Mouse (Mus musculus) kidney, adult 2 months (tissue): ENCODE data around the gene Cdkn1b. TPM values are rescaled to one million over a fixed set of nuclear protein-coding genes. Genes with fewer than 3 reads are reported as not detected.

Experiments used
- DNase-seq: peaks from one replicate; pipeline ENCODE4 v3.0.0; 2021
- H3K27ac ChIP-seq: fragments of 200-500 bp; 2 replicates; pipeline ENCODE4 v1.5.1; 2012; ENCODE audit warnings: low read depth, low read length, control low read depth, inconsistent platforms; ENCODE audit not compliant: insufficient read depth
- H3K27me3 ChIP-seq: fragments of 200-500 bp; replicated peaks from 2 replicates; pipeline ENCODE4 v1.6.1; 2012; ENCODE audit warnings: mild to moderate bottlenecking, moderate library complexity, low read length, inconsistent platforms; ENCODE audit not compliant: control insufficient read depth, insufficient read depth
- H3K36me3 ChIP-seq: fragments of 200-500 bp; 2 replicates; pipeline ENCODE4 v1.6.1; 2012; ENCODE audit warnings: mild to moderate bottlenecking, moderate library complexity, low read length, inconsistent platforms; ENCODE audit not compliant: control insufficient read depth, insufficient read depth
- H3K4me1 ChIP-seq: fragments of 200-500 bp; 2 replicates; pipeline ENCODE4 v1.6.1; 2011; ENCODE audit warnings: low read length; ENCODE audit not compliant: control insufficient read depth, insufficient read depth
- H3K4me3 ChIP-seq: fragments of 200-500 bp; 2 replicates; pipeline ENCODE4 v1.5.1; 2011; ENCODE audit warnings: mild to moderate bottlenecking, low read depth, low read length, control low read depth; ENCODE audit not compliant: insufficient read depth
- CTCF ChIP-seq: fragments of 200-500 bp; conservative IDR thresholded peaks from 2 replicates; pipeline ENCODE4 v1.5.1; 2011; ENCODE audit warnings: low read depth, mild to moderate bottlenecking, control low read depth, low read length, moderate library complexity, mixed read lengths; ENCODE audit not compliant: insufficient read depth, insufficient read length
- POLR2A ChIP-seq: fragments of 200-500 bp; IDR thresholded peaks from one replicate; pipeline ENCODE4 v1.6.1; 2011; ENCODE audit warnings: low read depth, low read length, control low read depth
- WGBS: fragments of 180-500 bp; shearing (Covaris S2); methylation state at CpG from one replicate; pipeline ENCODE4 v1.1.7; 2018; 5-methylcytosine and 5-hydroxymethylcytosine counted together
- polyA plus RNA-seq: library from polyadenylated mRNA; depleted of rRNA; stranded (reverse); fragments of >200 nt; gene quantifications from 2 replicates; pipeline ENCODE4 v1.2.3, GENCODE M21; 2012

The Cdkn1b gene
- polyA plus RNA-seq, 1 experiment: 17.1 TPM

DNA sequence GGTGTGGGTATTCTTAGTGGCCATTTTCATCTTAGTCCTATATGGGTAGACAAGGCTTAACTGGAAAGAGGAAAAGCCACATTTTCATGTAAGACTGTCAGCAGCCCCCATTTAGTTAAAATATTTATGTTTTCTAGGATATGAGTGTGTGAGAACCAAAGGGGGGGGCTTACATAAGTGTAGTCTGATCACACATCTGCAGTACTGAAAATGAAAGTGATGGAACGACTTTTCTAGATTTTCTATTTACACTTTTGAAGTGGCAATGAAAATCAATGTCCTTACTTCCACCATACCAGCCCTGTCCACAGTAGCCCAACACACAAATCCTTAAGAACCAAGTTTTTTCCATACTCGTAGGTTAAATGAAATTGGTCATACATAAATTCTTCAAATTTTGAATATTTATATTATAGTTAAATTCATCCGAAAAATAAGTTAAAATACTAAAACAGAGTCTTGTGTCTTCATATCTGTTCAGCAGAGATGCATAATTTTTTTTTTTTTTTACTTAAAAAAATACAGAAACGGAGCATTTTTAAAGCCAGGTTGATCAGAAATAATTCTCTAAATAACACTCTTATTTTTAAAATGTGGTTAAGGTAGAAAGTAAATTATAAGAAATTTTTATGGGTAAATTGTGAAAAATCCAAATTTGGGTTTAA lies 5.6 kb downstream of the Cdkn1b start:
- Histone ChIP-seq H3K4me3 (no peak overlapping the region), H3K27ac (no peak overlapping the region), H3K36me3 (peaks cover 1% of the 10 kb centered on the region; the same call in 1 of the 2 replicates), H3K27me3 (no peaks in the 10 kb centered on the region), H3K4me1 (no peaks in the 10 kb centered on the region; the same call in 1 of the 2 replicates)
- no peak for TF ChIP-seq POLR2A
- no peak for TF ChIP-seq CTCF
- 67% methylated on average over 4 of the region's 4 CpGs for WGBS
- no peak for DNase-seq

DNA sequence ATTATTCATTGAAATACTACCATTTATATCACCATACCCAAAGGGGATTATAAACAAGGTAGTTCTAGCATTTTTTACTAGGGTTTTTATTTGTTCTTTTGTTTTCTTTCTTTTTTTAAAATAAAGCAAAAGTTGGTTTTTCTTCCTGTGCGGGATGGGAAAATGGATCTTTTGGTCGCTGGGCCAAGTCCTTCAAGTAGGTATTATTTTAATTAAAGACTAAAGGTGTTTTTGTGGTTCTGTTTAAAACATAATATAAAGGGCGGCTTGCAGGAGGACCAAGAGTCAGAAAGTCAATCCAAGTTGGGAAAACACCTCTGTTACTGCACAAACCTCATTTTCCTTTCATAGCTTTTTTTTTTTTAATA lies 6.1 kb downstream of the Cdkn1b start:
- Histone ChIP-seq H3K4me1 (no peaks in the 10 kb centered on the region; the same call in 1 of the 2 replicates), H3K27ac (peak overlapping the region; percentile 93), H3K4me3 (peak overlapping the region; percentile 82), H3K36me3 (peaks cover 1% of the 10 kb centered on the region; the same call in 1 of the 2 replicates), H3K27me3 (no peaks in the 10 kb centered on the region)
- DNase-seq: no peak
- WGBS: 34% methylated on average over 3 of the region's 3 CpGs
- TF ChIP-seq CTCF (no peak), POLR2A (no peak)

DNA sequence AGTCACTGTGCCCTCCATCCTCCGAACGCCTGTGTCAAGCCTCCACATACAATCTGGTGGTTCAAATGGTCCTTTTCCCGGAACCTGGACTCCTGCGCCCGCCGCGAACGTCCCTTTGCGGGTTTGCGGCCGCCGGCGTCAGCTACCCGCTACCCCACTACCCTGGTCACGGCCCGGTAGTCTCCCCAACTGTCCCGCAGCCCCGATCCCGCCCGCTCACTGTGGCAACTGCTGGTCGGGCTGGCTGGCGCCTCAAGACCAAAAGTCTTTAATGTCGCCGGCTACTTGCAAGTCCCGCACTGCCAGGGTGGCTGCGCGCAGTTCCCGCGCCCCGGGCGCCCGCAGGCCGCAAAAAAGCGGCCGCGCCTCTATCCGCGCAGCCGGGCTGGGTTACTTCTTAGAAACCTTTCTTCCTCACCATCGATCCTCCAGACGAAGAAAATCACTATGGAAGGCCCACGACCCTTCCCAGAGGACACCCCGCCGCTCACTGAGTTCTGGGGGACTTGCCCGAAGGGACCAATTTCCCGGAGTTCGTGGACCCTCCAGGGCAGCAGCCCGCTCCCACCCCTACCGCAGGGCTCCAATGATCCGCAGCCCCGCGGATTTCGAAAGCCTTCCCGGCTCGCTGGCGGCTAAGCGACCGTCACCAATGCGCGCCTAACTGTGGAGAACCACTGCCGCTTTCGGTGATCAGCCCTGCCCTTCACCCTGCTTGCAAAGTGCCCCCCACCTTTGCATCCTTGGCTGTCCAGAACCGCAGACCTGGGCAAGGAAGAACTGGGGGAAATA lies 6.8 kb downstream of the Cdkn1b start:
- WGBS: under 1% methylated on average over 63 of the region's 63 CpGs
- H3K4me3 ChIP-seq: peak overlapping the region; percentile 82
- TF ChIP-seq CTCF (no peak), POLR2A (no peak)
- H3K27me3 ChIP-seq: no peaks in the 10 kb centered on the region
- H3K4me1 ChIP-seq: no peaks in the 10 kb centered on the region; the same call in 1 of the 2 replicates
- H3K36me3 ChIP-seq: peaks cover 1% of the 10 kb centered on the region; the same call in 1 of the 2 replicates
- H3K27ac ChIP-seq: peak overlapping the region; percentile 93
- DNase-seq: peak; percentile 69

GRCm38 (mm10) chr6:134927595-134928095 lies 7.4 kb downstream of the Cdkn1b start:
- H3K4me3 ChIP-seq: peak overlapping the region; percentile 82
- peaks cover 1% of the 10 kb centered on the region; the same call in 1 of the 2 replicates for H3K36me3 ChIP-seq
- H3K27me3 ChIP-seq: no peaks in the 10 kb centered on the region
- peak overlapping the region; percentile 93 for H3K27ac ChIP-seq
- H3K4me1 ChIP-seq: no peaks in the 10 kb centered on the region; the same call in 1 of the 2 replicates
- 1% methylated on average over 13 of the region's 13 CpGs for WGBS
- no peak for DNase-seq
- TF ChIP-seq POLR2A (no peak), CTCF (no peak)

DNA sequence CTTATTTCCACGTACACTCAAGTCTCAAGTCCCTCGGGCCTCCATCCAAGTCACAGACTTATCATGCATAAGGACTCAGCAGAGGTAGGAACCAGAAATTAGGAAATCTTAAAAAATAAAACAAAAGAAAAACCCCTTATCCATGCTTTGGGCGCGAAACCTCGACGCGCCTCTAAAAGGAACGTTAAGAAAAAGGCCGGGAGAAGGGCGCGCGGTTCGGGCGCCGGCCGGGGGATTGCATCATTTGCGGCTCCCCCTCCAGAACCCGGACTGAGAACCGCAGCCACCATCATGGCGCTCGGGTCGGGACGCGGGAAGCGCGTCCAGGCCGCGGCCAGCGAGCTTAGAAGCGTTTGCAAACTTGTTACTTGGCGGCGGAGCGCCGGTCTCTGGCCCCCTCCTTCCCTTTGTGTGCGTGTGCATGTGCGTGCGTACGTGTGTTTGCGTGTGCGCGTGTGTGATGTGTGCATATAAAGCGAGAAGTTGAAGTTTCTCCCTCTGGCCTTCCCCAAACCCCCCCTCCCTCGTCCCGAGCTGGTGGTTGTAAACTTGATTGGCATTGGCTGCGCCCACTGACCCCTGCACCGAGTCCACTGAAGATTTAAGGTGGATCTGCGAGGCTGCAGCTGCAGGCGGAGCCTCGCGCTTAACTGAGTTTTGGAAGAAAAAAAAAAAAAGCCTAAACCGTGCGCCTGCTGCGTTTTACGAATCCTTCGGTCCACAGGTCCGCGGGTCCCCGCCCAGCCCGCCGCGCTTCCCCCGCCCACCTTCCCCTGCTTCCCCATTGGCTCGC lies 8.1 kb downstream of the Cdkn1b start:
- under 1% methylated on average over 63 of the region's 63 CpGs for WGBS
- Histone ChIP-seq H3K4me1 (peaks cover 6% of the 10 kb centered on the region; the same call in 1 of the 2 replicates), H3K4me3 (peak overlapping the region; percentile 73), H3K36me3 (peaks cover 1% of the 10 kb centered on the region; the same call in 1 of the 2 replicates), H3K27ac (peak overlapping the region; percentile 93), H3K27me3 (no peaks in the 10 kb centered on the region)
- TF ChIP-seq POLR2A (peak; percentile 93), CTCF (no peak)
- DNase-seq: peak; percentile 97

- under 1% methylated on average over 15 of the region's 15 CpGs for WGBS
- Histone ChIP-seq H3K4me3 (peak overlapping the region; percentile 77), H3K27ac (peak overlapping the region; percentile 71), H3K27me3 (no peaks in the 10 kb centered on the region), H3K4me1 (peaks cover 6% of the 10 kb centered on the region; the same call in 1 of the 2 replicates), H3K36me3 (peaks cover 1% of the 10 kb centered on the region; the same call in 1 of the 2 replicates)
- peak; percentile 54 for DNase-seq
- no peak for TF ChIP-seq POLR2A
- no peak for TF ChIP-seq CTCF
Measured at GRCm38 (mm10) chr6:134928889-134929310, 8.7 kb downstream of the Cdkn1b start.

DNA sequence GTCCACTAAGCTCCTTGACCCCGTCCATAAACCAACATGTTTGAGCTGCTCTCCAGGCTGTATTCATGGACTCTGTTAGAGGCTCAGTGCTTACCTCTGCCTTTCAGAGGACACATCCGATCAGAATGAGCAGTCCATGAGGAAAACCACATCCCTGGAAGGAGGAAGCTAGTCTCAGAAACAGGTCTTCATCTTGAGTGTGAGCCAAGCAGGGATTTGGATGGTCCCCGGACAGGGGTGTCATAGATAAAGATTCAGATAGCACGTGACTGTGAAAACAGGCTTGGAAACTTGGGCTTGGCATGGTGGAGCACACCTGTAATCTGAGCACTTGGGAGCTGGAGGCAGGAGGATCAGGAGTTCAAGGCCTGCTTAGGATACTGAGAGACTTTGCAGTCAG lies 9.7 kb downstream of the Cdkn1b start:
- Histone ChIP-seq H3K4me3 (no peak overlapping the region), H3K36me3 (no peaks in the 10 kb centered on the region), H3K4me1 (peaks cover 6% of the 10 kb centered on the region; the same call in 1 of the 2 replicates), H3K27me3 (no peaks in the 10 kb centered on the region), H3K27ac (no peak overlapping the region)
- no peak for TF ChIP-seq POLR2A
- DNase-seq: no peak
- WGBS: 46% methylated on average over 4 of the region's 4 CpGs
